Mouse (Mus musculus) stomach, embryonic 16.5 days (tissue): ENCODE data around the gene Elfn2. TPM values are rescaled to one million over a fixed set of nuclear protein-coding genes. Genes with fewer than 3 reads are reported as not detected.

ENCODE experiments used
- ATAC-seq: fragments of 200-750 bp; cut with Nextera tagmentation; 2 replicates; pipeline ENCODE4 v1.8.0; 2017; ENCODE audit warnings: moderate number of reproducible peaks, moderate TSS enrichment; ENCODE audit not compliant: insufficient read depth, low FRiP score
- H3K27ac ChIP-seq: fragments of 300-500 bp; sonication (generic); 2 replicates; pipeline ENCODE4 v1.5.1; 2014; ENCODE audit warnings: low read length
- H3K27me3 ChIP-seq: fragments of 300-500 bp; sonication (generic); 2 replicates; pipeline ENCODE4 v1.6.1; 2014; ENCODE audit warnings: low read length, control low read depth, mixed read lengths; ENCODE audit not compliant: control insufficient read depth, insufficient read depth
- H3K36me3 ChIP-seq: fragments of 300-500 bp; sonication (generic); 2 replicates; pipeline ENCODE4 v1.6.1; 2014; ENCODE audit warnings: low read length; ENCODE audit not compliant: control insufficient read depth, insufficient read depth
- H3K4me1 ChIP-seq: fragments of 300-500 bp; sonication (generic); 2 replicates; pipeline ENCODE4 v1.6.1; 2014; ENCODE audit warnings: low read length, control low read depth, mixed read lengths; ENCODE audit not compliant: control insufficient read depth, insufficient read depth
- H3K4me2 ChIP-seq: fragments of 300-500 bp; sonication (generic); 2 replicates; pipeline ENCODE4 v1.6.1; 2014; ENCODE audit warnings: low read depth, low read length, mixed read lengths
- H3K4me3 ChIP-seq: fragments of 300-500 bp; sonication (generic); replicated peaks from 2 replicates; pipeline ENCODE4 v1.5.1; 2014; ENCODE audit warnings: mild to moderate bottlenecking, low read length
- H3K9ac ChIP-seq: fragments of 300-500 bp; sonication (generic); 2 replicates; pipeline ENCODE4 v1.6.1; 2014; ENCODE audit warnings: low read length
- H3K9me3 ChIP-seq: fragments of 300-500 bp; sonication (generic); replicated peaks from 2 replicates; pipeline ENCODE4 v1.6.1; 2016; ENCODE audit warnings: low read length, control low read depth; ENCODE audit not compliant: control insufficient read depth
- WGBS: fragments of 180-500 bp; shearing (Covaris S2); extraction: QIAGEN DNeasy Blood & Tissue Kit; methylation state at CpG from one replicate; pipeline ENCODE4 v1.1.7; 2014; 5-methylcytosine and 5-hydroxymethylcytosine counted together
- polyA plus RNA-seq: library from polyadenylated mRNA; unstranded; fragments of >200 nt; fragmentation: Nextera tagmentation; extraction: Ambion mirVana; gene quantifications from 2 replicates; pipeline ENCODE4 v1.2.1, GENCODE M21; 2015

The Elfn2 gene
- polyA plus RNA-seq, 1 experiment from 2014 or later: 0.17 TPM

- ATAC-seq: no peak
- Histone ChIP-seq H3K36me3 (no peaks in the 10 kb centered on the region), H3K9ac (no peak overlapping the region), H3K9me3 (no peaks in the 10 kb centered on the region), H3K4me2 (no peak overlapping the region), H3K27ac (no peak overlapping the region), H3K4me1 (no peaks in the 10 kb centered on the region), H3K27me3 (no peaks in the 10 kb centered on the region; the same call in 1 of the 2 replicates), H3K4me3 (no peak overlapping the region)
- 74% methylated on average over 13 of the region's 13 CpGs for whole genome bisulfite sequencing
These were observed 20.0 kb downstream of the Elfn2 start for GRCm38 (mm10) chr15:78698491-78699135.

GRCm38 (mm10) chr15:78698084-78698483 lies 20.5 kb downstream of the Elfn2 start:
- Histone ChIP-seq H3K4me3 (no peak overlapping the region), H3K4me1 (no peaks in the 10 kb centered on the region), H3K4me2 (no peak overlapping the region), H3K27me3 (no peaks in the 10 kb centered on the region; the same call in 1 of the 2 replicates), H3K9me3 (no peaks in the 10 kb centered on the region), H3K9ac (no peak overlapping the region), H3K36me3 (no peaks in the 10 kb centered on the region), H3K27ac (no peak overlapping the region)
- no peak for ATAC-seq
- 49% methylated on average over 5 of the region's 5 CpGs for WGBS

- Histone ChIP-seq H3K4me2 (no peak overlapping the region), H3K9ac (no peak overlapping the region), H3K9me3 (no peaks in the 10 kb centered on the region), H3K27ac (no peak overlapping the region), H3K4me3 (no peak overlapping the region), H3K27me3 (no peaks in the 10 kb centered on the region; the same call in 1 of the 2 replicates), H3K4me1 (no peaks in the 10 kb centered on the region), H3K36me3 (no peaks in the 10 kb centered on the region)
- ATAC-seq: no peak
- 25% methylated on average over 5 of the region's 5 CpGs for whole genome bisulfite sequencing
These were observed 22.8 kb downstream of the Elfn2 start for GRCm38 (mm10) chr15:78695745-78696144.

GRCm38 (mm10) chr15:78692505-78692904 lies 26.1 kb downstream of the Elfn2 start:
- 48% methylated on average over 8 of the region's 8 CpGs for WGBS
- Histone ChIP-seq H3K4me3 (no peak overlapping the region), H3K9me3 (no peaks in the 10 kb centered on the region), H3K4me1 (no peaks in the 10 kb centered on the region), H3K27me3 (no peaks in the 10 kb centered on the region; the same call in 1 of the 2 replicates), H3K9ac (no peak overlapping the region), H3K4me2 (no peak overlapping the region), H3K27ac (no peak overlapping the region), H3K36me3 (no peaks in the 10 kb centered on the region)
- no peak for ATAC-seq

- Histone ChIP-seq H3K9ac (no peak overlapping the region), H3K4me2 (no peak overlapping the region), H3K36me3 (no peaks in the 10 kb centered on the region), H3K27ac (no peak overlapping the region), H3K9me3 (no peaks in the 10 kb centered on the region), H3K27me3 (no peaks in the 10 kb centered on the region), H3K4me1 (no peaks in the 10 kb centered on the region), H3K4me3 (no peak overlapping the region)
- no peak for ATAC-seq
- 84% methylated on average over 2 of the region's 2 CpGs for WGBS
These were observed 27.9 kb downstream of the Elfn2 start for GRCm38 (mm10) chr15:78690716-78691115.

DNA sequence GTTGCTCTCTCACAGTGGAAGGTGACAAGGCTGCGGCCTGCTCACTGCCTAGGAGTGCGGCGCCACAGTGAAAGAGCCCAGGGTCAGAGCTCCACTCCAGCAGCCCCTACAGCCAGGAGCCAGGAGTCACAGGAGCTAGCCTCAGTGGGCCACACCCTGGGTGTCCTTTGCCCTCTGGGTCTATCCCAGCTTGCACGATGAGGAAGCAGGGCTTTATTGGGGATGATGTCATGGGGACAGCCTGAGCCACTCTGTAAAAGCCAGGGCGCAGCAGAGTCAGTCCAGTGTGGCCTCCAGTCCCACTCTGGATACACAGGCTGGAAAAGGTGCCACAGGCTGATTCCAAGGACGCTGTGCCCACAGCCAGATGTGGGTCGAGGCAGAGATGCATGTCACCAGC lies 31.7 kb downstream of the Elfn2 start:
- 0 out of 2 replicates have a peak, but pooled peaks have one; percentile 26 for ATAC-seq
- Histone ChIP-seq H3K9me3 (no peaks in the 10 kb centered on the region), H3K36me3 (no peaks in the 10 kb centered on the region), H3K27me3 (no peaks in the 10 kb centered on the region), H3K27ac (no peak overlapping the region), H3K4me2 (no peak overlapping the region), H3K4me3 (no peak overlapping the region), H3K9ac (no peak overlapping the region), H3K4me1 (0 out of 2 replicates have a peak, but pooled peaks cover 5% of the 10 kb centered on the region)
- 72% methylated on average over 7 of the region's 7 CpGs for WGBS

DNA sequence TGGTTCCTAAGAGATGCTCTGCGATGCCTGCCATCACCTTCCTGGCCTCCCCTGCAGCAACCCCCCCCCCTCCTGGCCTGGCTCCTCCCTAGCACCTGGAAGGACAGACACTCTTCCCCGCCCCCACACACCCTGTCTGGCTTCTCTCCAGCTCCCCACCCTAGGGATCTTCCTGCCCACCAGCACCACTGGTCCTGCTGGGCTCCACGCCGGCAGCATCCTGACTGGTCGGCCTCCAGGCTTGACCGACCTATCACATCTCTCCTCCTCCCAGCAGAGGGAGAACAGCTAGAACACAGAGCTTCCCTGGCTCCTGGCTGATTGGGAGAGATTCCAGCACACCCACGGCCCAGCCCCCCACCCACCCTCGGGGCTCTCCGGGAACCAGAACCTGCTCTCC lies 34.5 kb downstream of the Elfn2 start:
- Histone ChIP-seq H3K4me2 (no peak overlapping the region), H3K36me3 (no peaks in the 10 kb centered on the region), H3K9me3 (no peaks in the 10 kb centered on the region), H3K27ac (no peak overlapping the region), H3K4me1 (0 out of 2 replicates have a peak, but pooled peaks cover 5% of the 10 kb centered on the region), H3K4me3 (no peak overlapping the region), H3K9ac (no peak overlapping the region), H3K27me3 (no peaks in the 10 kb centered on the region)
- WGBS: 4% methylated on average over 9 of the region's 9 CpGs
- ATAC-seq: no peak

DNA sequence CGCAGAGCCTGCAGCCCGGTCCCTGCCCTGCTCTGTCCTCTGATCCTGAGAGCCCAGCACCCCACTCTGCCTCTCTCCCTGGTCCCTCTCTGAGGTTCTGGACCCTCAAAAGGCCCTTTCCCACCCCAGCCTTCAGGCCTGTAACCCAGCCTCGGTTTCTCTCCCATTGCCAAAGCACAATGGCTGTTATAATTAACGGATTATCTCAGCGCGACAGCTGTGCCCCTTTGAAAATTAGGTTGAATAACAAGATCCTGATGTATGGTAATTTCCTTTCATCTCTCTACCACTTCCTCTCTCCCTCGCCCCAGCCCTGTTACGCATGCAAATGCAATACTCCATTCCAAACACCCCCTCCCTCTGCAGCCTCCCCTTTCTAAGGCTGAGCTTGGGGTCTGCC lies 35.1 kb downstream of the Elfn2 start:
- ATAC-seq: no peak
- Histone ChIP-seq H3K4me2 (no peak overlapping the region), H3K9ac (no peak overlapping the region), H3K36me3 (no peaks in the 10 kb centered on the region), H3K4me3 (no peak overlapping the region), H3K27ac (no peak overlapping the region), H3K4me1 (0 out of 2 replicates have a peak, but pooled peaks cover 5% of the 10 kb centered on the region), H3K9me3 (no peaks in the 10 kb centered on the region), H3K27me3 (no peaks in the 10 kb centered on the region)
- 43% methylated on average over 8 of the region's 8 CpGs for WGBS

- H3K4me2 ChIP-seq: no peak overlapping the region
- 0 out of 2 replicates have a peak, but pooled peaks cover 5% of the 10 kb centered on the region for H3K4me1 ChIP-seq
- H3K36me3 ChIP-seq: no peaks in the 10 kb centered on the region
- 72% methylated on average over 8 of the region's 8 CpGs for WGBS
- H3K27ac ChIP-seq: no peak overlapping the region
- H3K4me3 ChIP-seq: no peak overlapping the region
- no peak for ATAC-seq
- no peaks in the 10 kb centered on the region for H3K27me3 ChIP-seq
- H3K9me3 ChIP-seq: no peaks in the 10 kb centered on the region
- no peak overlapping the region for H3K9ac ChIP-seq
These were observed 36.8 kb downstream of the Elfn2 start for GRCm38 (mm10) chr15:78681781-78682180.
